Mouse (Mus musculus): ENCODE measurements around the gene Eif2s3x.
A peak's percentile ranks its signal among the peaks of the same experiment; 100 is the strongest.
"Not testable (repeated sequence)": the region's sequence is repeated elsewhere in the genome, so short reads cannot be mapped to it uniquely, and the experiment has no call there.

The Eif2s3x gene

DNA sequence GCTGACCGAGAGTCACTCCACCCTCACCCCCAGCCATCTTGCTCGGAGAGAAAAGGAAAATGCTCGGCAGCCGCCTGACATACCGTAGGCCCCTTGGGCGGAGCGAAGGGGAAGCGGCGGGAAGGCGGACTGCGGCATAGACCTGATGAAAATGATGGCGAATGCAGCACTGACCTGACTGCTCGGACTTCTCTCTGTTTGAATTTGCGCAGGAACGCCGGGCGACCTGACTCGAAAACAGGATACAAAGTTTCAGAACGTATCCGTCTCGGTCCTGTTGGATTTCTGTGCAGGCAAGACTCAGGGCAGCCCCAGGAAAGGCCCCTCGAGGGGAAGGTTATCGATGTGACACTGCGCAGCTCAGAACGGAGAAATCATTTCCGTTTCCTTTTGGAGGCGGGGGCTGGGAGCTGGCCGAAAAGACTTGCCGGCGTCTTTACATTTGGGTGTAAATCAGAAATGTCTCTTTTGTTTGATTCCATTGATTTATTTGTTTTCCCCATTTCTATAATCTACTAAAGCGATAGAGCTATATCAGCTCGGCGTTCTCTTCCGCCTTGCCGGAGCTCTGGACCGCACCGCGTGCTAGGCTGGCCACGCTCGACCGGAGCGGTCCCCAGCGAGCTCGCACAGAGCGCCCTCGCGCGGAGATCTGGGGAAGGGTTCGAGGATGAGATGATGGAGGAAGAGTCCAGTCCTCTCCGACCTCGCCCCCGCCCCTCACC is at the start of gene Eif2s3x:
Gene Eif2s3x, minus strand, starts transcription at position 266 of the 725 bp plus-strand sequence.
- ATAC-seq (ENCODE audit: low TSS enrichment) = peak; percentile 96

- ATAC-seq (ENCODE audit: low TSS enrichment) = no peak
These were observed 22.9 kb upstream of the Eif2s3x start for GRCm38 (mm10) chrX:94235601-94236000.

DNA sequence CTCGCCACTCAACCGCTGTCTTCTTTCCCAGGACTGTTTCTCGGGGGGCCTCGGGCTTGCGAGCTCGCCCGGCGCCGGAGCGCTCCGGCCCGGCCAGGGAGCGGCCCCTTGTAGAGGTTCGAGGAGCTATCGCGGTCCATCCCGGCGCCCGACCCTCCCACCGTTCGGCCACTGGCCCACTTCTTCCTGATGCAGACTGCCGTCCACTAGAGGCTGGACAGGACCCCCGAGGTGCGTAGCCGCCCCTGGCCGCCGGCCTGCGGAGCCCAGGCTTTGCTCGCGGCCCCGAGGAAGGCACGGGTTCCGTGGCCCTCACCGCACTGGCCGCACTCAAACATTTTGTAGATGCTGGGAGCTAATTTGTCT is 22.5 kb upstream of the Eif2s3x start:
- ATAC-seq (ENCODE audit: low TSS enrichment) = 0 out of 2 replicates have a peak, but pooled peaks have one; percentile 18

DNA sequence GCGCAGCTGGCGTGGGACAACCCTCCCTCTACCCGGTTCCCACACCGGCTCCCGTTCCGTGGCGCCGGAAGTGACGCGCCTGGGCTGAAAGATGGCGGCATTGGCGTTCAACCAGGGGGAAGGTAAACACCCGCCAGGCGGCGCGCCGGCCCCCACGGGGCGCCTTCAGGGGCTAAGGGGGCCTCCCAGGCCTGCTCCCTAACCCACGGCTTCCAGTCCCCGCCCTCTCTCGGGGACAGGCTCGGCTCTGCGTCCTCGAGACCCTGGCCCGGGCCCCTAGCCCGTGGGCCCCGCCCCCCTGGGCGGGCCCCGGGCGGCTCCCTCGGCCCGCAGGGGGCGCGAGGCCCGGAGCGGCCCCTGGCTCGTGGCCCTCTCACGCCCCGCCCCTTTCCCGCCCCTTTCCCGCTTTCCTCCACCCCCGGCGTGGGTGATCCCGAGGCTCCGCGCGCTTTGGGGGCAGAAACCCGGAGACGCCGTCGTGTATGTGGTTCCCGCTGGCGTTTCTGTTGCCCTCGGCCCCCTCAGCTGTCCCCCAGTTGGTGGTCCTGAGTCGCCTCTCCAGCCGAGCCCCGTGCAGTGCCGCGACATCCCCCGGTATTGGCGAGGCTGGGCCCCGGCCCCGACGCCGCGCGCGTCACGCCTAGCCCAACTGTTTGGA is 22.0 kb upstream of the Eif2s3x start, which contains the start of gene Klhl15:
Gene Klhl15, plus strand, starts transcription at position 68 of the 658 bp plus-strand sequence.
- ATAC-seq (ENCODE audit: low TSS enrichment) = peak; percentile 94

GRCm38 (mm10) chrX:94233936-94234531 is 21.4 kb upstream of the Eif2s3x start:
- peak; percentile 17; the same call in 1 of the 2 replicates for ATAC-seq (ENCODE audit: low TSS enrichment)

- ATAC-seq (ENCODE audit: low TSS enrichment) = no peak
These were observed 20.8 kb upstream of the Eif2s3x start for GRCm38 (mm10) chrX:94233432-94233831.

- no peak; the same call in 1 of the 2 replicates for ATAC-seq (ENCODE audit: low TSS enrichment)
These were observed 722 bp upstream of the Eif2s3x start for GRCm38 (mm10) chrX:94213384-94213783.

- no peak; the same call in 1 of the 2 replicates for ATAC-seq (ENCODE audit: low TSS enrichment)
These were observed 432 bp downstream of the Eif2s3x start for GRCm38 (mm10) chrX:94212264-94212596.

DNA sequence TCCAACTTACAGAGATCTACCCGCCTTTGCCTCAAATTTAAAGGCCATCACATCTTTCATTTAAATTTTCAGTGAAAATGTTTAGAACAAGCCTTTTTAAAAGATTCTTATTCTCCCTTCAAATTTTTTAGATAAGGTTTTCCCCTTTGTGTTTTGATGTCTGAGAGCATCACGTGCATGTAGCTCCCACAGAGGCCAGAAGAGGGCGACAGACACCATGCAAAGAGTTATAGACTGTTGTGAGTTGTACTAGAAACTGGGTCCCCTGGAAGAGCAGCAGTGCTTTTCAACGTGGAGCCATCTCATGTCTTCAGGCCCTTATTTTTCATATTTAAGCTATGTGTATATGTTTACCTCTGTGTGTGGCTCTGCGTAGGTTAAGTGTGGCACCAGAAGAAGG is 14.9 kb downstream of the Eif2s3x start:
- ATAC-seq (ENCODE audit: low TSS enrichment) = no peak

DNA sequence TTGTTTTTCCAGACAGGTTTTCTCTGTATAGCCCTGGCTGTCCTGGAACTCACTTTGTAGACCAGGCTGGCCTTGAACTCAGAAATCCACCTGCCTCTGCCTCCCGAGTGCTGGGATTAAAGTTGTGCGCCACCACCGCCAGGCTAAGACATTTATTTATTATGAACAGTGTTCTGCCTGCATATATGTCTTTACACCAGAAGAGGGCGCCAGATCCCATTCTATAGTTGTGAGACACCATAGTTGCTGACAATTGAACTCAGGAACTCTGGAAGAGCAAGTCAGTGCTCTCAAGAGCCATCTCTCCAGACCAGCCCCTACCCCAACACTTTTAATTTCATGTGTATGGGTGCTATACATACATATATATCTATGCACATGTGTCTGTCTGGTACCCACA is 18.8 kb downstream of the Eif2s3x start:
- ATAC-seq (ENCODE audit: low TSS enrichment) = not testable (repeated sequence)

DNA sequence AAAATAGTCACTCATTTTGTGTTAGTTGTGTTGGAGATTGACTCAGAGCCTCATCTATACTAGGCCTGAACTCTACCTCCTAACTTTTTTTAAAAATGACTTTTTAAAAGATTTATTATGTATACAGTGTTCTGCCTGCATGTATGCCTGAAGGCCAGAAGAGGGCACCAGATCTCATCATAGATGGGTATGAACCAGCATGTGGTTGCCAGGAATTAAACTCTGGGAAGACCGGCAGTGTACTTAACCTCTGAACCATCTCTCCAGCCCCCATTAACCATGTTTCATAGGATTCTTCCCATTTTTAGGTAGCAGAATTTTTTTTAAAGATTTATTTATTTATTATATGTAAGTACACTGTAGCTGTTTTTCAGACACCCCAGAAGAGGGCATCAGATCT is 27.5 kb downstream of the Eif2s3x start:
- no peak for ATAC-seq (ENCODE audit: low TSS enrichment)

DNA sequence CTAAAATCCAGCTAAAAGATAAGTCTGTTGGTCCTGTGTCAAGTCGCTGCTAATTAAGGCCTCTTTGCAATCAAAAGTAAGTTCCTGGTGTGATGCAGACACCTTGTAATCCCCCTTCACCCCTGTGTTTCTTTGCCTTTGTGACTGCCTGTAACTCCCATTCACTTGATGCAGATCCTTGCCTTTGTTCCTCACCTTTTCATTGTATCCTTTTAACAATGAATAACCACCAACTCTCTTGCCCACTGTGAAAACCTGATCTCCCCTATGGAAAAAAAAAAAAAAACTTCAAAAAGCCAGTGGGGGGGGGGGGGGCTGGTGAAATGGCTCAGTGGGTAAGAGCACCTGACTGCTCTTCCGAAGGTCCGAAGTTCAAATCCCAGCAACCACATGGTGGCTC is 28.8 kb downstream of the Eif2s3x start:
- ATAC-seq (ENCODE audit: low TSS enrichment) = no peak

DNA sequence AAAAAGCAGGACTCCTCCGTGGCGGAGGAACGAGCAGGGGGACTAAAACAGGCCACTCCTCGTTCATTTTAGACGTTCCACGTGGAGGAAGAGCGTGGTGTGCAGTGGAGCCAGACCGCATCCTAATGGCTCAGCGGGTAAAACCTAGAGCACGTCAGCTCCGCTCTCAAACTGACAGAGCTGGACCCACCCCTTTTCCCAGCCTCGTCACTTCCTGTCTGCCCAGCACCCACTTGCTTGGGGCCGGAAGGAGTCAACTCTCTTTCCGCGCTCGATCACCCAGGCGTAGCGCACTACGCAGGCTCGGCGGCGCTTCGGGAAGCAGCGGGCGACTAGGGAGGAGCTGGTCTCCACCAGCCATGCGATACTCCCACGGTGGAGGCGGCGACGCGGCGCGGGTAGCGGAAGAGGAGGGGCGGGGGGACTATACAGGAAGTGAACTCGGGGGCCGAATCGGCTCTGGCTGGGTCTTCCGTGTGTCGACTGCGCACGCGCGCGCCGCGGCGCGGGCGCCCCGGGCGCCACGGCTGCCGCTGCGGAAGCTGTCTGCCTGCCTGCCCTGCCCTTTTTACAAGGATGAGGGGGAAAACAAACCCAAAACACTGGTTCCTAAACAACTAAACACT is 34.8 kb downstream of the Eif2s3x start:
- peak; percentile 100 for ATAC-seq (ENCODE audit: low TSS enrichment)

DNA sequence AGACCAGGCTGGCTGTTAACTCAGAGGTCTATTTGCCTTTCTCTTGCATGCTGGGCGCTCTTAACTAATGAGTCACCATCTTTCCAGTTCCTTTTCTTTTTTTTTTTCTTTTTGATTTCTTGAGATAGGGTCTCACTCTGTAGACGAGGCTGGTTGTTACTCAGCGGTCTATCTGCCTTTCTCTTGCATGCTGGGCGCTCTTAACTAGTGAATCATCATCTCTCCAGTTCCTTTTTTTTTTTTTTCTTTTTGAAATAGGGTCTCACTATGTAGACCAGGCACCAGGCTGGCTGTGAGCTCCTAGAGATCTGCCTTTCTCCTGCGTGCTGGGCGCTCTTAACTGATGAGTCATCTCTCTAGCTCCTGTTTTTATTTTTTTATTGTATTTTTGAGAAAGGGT is 43.3 kb downstream of the Eif2s3x start:
- ATAC-seq (ENCODE audit: low TSS enrichment) = no peak

- no peak for ATAC-seq (ENCODE audit: low TSS enrichment)
These were observed 60.3 kb downstream of the Eif2s3x start for GRCm38 (mm10) chrX:94152251-94152830.

DNA sequence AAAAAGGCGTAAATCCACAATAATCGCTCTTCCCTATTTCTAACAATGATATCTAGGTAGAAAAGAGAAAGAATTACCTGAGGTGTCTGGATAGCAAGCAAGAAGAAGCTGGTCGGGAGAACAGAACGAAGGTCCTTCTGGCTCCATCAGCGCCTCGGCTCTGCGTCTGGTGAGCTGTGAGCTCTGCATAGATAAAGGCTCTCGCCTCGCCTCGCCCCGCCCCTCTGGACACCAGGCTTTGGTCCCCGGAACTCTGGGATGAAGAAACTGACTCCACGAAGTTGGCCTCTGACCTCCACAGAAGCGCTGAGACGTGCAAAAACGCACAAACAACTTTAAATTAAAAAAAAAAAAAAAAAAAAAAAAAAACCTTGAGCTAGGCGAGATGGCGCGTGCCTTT is 62.2 kb downstream of the Eif2s3x start:
- ATAC-seq (ENCODE audit: low TSS enrichment) = no peak

- ATAC-seq (ENCODE audit: low TSS enrichment) = no peak
These were observed 70.5 kb downstream of the Eif2s3x start for GRCm38 (mm10) chrX:94142004-94142771.

DNA sequence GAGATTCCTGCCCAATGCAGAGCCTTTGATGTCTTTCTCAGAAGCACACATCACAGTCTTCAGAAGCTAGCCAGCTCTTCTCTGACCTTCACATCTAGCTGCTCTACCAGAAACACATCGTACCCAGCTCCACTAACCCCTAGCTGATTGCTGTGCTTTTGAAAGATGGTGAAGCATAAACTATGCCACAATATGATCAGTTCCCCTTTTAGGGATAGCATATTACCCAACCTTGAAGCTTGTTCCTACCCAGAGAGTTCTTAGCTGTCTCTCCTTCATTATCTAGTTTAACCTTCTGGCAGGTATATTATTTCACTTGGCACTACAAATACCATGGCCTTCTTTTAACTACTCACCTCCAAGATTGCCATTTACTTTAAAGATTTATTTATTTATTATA is 72.6 kb downstream of the Eif2s3x start:
- ATAC-seq (ENCODE audit: low TSS enrichment) = no peak

Measured in frontal cortex, adult (tissue).